Mouse (Mus musculus) MEL (cell line): ENCODE data around the gene Olfr739. TPM values are rescaled to one million over a fixed set of nuclear protein-coding genes. Genes with fewer than 3 reads are reported as not detected.

Experiments used
- DNase-seq: peaks from one replicate; pipeline ENCODE4 v3.0.0; 2011; ENCODE audit warnings: low read depth, low spot score
- H3K27ac ChIP-seq: 2 replicates; pipeline ENCODE4 v1.5.1; 2012; ENCODE audit warnings: low read depth, mild to moderate bottlenecking, control low read depth, low read length, moderate library complexity; ENCODE audit not compliant: control insufficient read depth
- H3K27me3 ChIP-seq, 2 experiments: fragments of 150-350 bp in 1 of 2; sonication (generic) in 1 of 2; 2 replicates each; pipeline ENCODE4 v1.6.1; 2012; ENCODE audit warnings: low read length in 2 of 2, mild to moderate bottlenecking in 2 of 2, improper control_type of control experiment in 1 of 2, moderate library complexity in 1 of 2; ENCODE audit not compliant: insufficient read depth in 2 of 2, control insufficient read depth in 1 of 2
- H3K36me3 ChIP-seq, 2 experiments: 2 replicates each; pipeline ENCODE4 v1.6.1; 2012 to 2014; ENCODE audit warnings: low read length in 2 of 2, improper control_type of control experiment in 1 of 2, inconsistent platforms in 1 of 2, mild to moderate bottlenecking in 1 of 2; ENCODE audit not compliant: insufficient read depth in 2 of 2, control insufficient read depth in 1 of 2
- H3K4me1 ChIP-seq, 2 experiments: fragments of 150-350 bp in 1 of 2; sonication (generic) in 1 of 2; 2 replicates each; pipeline ENCODE4 v1.6.1; 2012; ENCODE audit warnings: low read length in 2 of 2, improper control_type of control experiment in 1 of 2, mild to moderate bottlenecking in 1 of 2; ENCODE audit not compliant: insufficient read depth in 2 of 2, control insufficient read depth in 1 of 2
- H3K4me3 ChIP-seq, 2 experiments: fragments of 150-350 bp in 1 of 2; sonication (generic) in 1 of 2; 2 replicates each; pipeline ENCODE4 v1.5.1; 2012; ENCODE audit warnings: low read depth in 2 of 2, low read length in 2 of 2, mild to moderate bottlenecking in 2 of 2, moderate library complexity in 2 of 2, control low read depth in 1 of 2, improper control_type of control experiment in 1 of 2; ENCODE audit not compliant: control insufficient read depth in 1 of 2, insufficient read depth in 1 of 2
- H3K79me2 ChIP-seq: 2 replicates; pipeline ENCODE4 v1.6.1; 2012; ENCODE audit warnings: mild to moderate bottlenecking, low read length, moderate library complexity; ENCODE audit not compliant: control insufficient read depth, poor library complexity, insufficient read depth
- H3K9ac ChIP-seq: 2 replicates; pipeline ENCODE4 v1.6.1; 2012; ENCODE audit warnings: low read depth, mild to moderate bottlenecking, control low read depth, low read length, moderate library complexity; ENCODE audit not compliant: control insufficient read depth, poor library complexity, severe bottlenecking
- H3K9me3 ChIP-seq: fragments of 150-350 bp; sonication (generic); replicated peaks from 2 replicates; pipeline ENCODE4 v1.6.1; 2012; ENCODE audit warnings: mild to moderate bottlenecking, low read length, improper control_type of control experiment, moderate library complexity; ENCODE audit not compliant: insufficient read depth
- CHD2 ChIP-seq: IDR thresholded peaks from 2 replicates; pipeline ENCODE4 v1.6.1; 2011; ENCODE audit warnings: low read length, improper control_type of control experiment
- E2F4 ChIP-seq: IDR thresholded peaks from 2 replicates; pipeline ENCODE4 v1.6.1; 2011; ENCODE audit warnings: low read depth, low read length, improper control_type of control experiment, borderline replicate concordance
- ETS1 ChIP-seq: IDR thresholded peaks from 2 replicates; pipeline ENCODE4 v1.6.1; 2012; ENCODE audit warnings: low read depth, mild to moderate bottlenecking, inconsistent platforms, low read length, improper control_type of control experiment, moderate library complexity
- GABPA ChIP-seq: IDR thresholded peaks from 2 replicates; pipeline ENCODE4 v1.6.1; 2012; ENCODE audit warnings: low read depth, mild to moderate bottlenecking, inconsistent platforms, low read length, improper control_type of control experiment, moderate library complexity
- GATA1 ChIP-seq: IDR thresholded peaks from 2 replicates; pipeline ENCODE4 v1.6.1; 2011; ENCODE audit warnings: low read depth, low read length, improper control_type of control experiment
- JUND ChIP-seq: IDR thresholded peaks from 2 replicates; pipeline ENCODE4 v1.6.1; 2011; ENCODE audit warnings: low read depth, mild to moderate bottlenecking, improper control_type of control experiment, low read length
- MAFK ChIP-seq: IDR thresholded peaks from 2 replicates; pipeline ENCODE4 v1.6.1; 2011; ENCODE audit warnings: low read depth, mild to moderate bottlenecking, low read length, improper control_type of control experiment, borderline replicate concordance
- MAZ ChIP-seq: IDR thresholded peaks from 2 replicates; pipeline ENCODE4 v1.6.1; 2012; ENCODE audit warnings: low read depth, mild to moderate bottlenecking, inconsistent platforms, low read length, improper control_type of control experiment
- MEF2A ChIP-seq: IDR thresholded peaks from 2 replicates; pipeline ENCODE4 v1.6.1; 2014; ENCODE audit warnings: low read depth, mild to moderate bottlenecking, inconsistent platforms, low read length, improper control_type of control experiment; ENCODE audit not compliant: poor library complexity, insufficient replicate concordance, severe bottlenecking; ENCODE audit errors: extremely low read depth
- MYB ChIP-seq: IDR thresholded peaks from 2 replicates; pipeline ENCODE4 v1.6.1; 2011; ENCODE audit warnings: mild to moderate bottlenecking, low read depth, low read length, improper control_type of control experiment
- MYC ChIP-seq: IDR thresholded peaks from 2 replicates; pipeline ENCODE4 v1.6.1; 2011; ENCODE audit warnings: low read depth, mild to moderate bottlenecking, low read length, improper control_type of control experiment, moderate library complexity
- NRF1 ChIP-seq: IDR thresholded peaks from 2 replicates; pipeline ENCODE4 v1.6.1; 2014; ENCODE audit warnings: low read depth, mild to moderate bottlenecking, inconsistent platforms, low read length, improper control_type of control experiment, moderate library complexity; ENCODE audit not compliant: poor library complexity, insufficient read depth, severe bottlenecking
- POLR2A ChIP-seq, 2 experiments: IDR thresholded peaks; 2 replicates each; pipeline ENCODE4 v1.6.1; 2011 to 2012; ENCODE audit warnings: low read length in 2 of 2, mild to moderate bottlenecking in 2 of 2, control low read depth in 1 of 2, improper control_type of control experiment in 1 of 2, low read depth in 1 of 2, moderate library complexity in 1 of 2; ENCODE audit not compliant: control insufficient read depth in 1 of 2, insufficient read depth in 1 of 2, poor library complexity in 1 of 2
- RCOR1 ChIP-seq: IDR thresholded peaks from 2 replicates; pipeline ENCODE4 v1.6.1; 2012; ENCODE audit warnings: low read depth, mild to moderate bottlenecking, inconsistent platforms, low read length, improper control_type of control experiment
- SMC3 ChIP-seq: IDR thresholded peaks from 2 replicates; pipeline ENCODE4 v1.6.1; 2011; ENCODE audit warnings: low read depth, low read length, improper control_type of control experiment
- TCF12 ChIP-seq: IDR thresholded peaks from 2 replicates; pipeline ENCODE4 v1.6.1; 2014; ENCODE audit warnings: low read depth, mild to moderate bottlenecking, inconsistent platforms, low read length, improper control_type of control experiment, moderate library complexity
- UBTF ChIP-seq: IDR thresholded peaks from 2 replicates; pipeline ENCODE4 v1.6.1; 2012; ENCODE audit warnings: low read depth, mild to moderate bottlenecking, inconsistent platforms, low read length, improper control_type of control experiment, moderate library complexity, borderline replicate concordance; ENCODE audit not compliant: insufficient read depth
- USF1 ChIP-seq: IDR thresholded peaks from 2 replicates; pipeline ENCODE4 v1.6.1; 2014; ENCODE audit warnings: low read depth, mild to moderate bottlenecking, inconsistent platforms, low read length, improper control_type of control experiment, moderate library complexity
- USF2 ChIP-seq, 2 experiments: IDR thresholded peaks; 2 replicates each; pipeline ENCODE4 v1.6.1; 2011 to 2012; ENCODE audit warnings: improper control_type of control experiment in 2 of 2, low read length in 2 of 2, borderline replicate concordance in 1 of 2, inconsistent platforms in 1 of 2, low read depth in 1 of 2, mild to moderate bottlenecking in 1 of 2; ENCODE audit not compliant: insufficient read depth in 1 of 2
- ZMIZ1 ChIP-seq: IDR thresholded peaks from 2 replicates; pipeline ENCODE4 v1.6.1; 2012; ENCODE audit warnings: low read depth, mild to moderate bottlenecking, inconsistent platforms, low read length, improper control_type of control experiment, moderate library complexity
- ZNF384 ChIP-seq: IDR thresholded peaks from 2 replicates; pipeline ENCODE4 v1.6.1; 2012; ENCODE audit warnings: low read depth, mild to moderate bottlenecking, inconsistent platforms, low read length, improper control_type of control experiment
- polyA plus RNA-seq, 2 experiments: library from polyadenylated mRNA; stranded (reverse) in 1 of 2; unstranded in 1 of 2; fragments of >175 nt in 1 of 2; fragments of >200 nt in 1 of 2; gene quantifications; 2 replicates each; pipeline versions ENCODE4 v1.2.1 to v1.2.4; 2012; ENCODE audit warnings: low replicate concordance in 2 of 2, low read depth in 1 of 2; ENCODE audit not compliant: insufficient read length in 2 of 2, insufficient read depth in 1 of 2, missing spikeins in 1 of 2
- total RNA-seq: library from RNA; depleted of rRNA; stranded (reverse); fragments of 300-350 nt; gene quantifications from 2 replicates; pipeline ENCODE4 v1.2.3, GENCODE M21; 2012

The Olfr739 gene
- total and polyA plus RNA-seq, 3 experiments, result not detected

DNA sequence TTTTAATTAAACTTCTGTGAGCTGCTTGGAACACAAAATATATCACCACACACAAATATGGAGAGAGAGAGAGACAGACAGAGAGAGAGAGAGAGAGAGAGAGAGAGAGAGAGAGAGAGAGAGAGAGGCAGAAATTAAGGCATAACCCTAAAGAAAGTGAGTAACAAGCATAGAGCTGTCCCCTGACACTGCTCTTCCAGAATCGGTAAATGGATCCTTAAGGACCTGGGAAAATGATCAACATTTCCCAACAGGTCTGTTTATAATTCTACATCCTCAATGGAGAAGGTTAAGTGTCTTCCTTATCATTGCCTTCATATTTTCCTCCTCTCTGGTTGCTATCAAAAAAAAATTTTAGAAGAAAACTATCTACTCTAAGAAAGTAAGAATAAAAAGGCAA lies 11.2 kb upstream of the Olfr739 start, which contains the start of gene Olfr738:
Gene Olfr738 (plus strand): TSS at position 301 of the 400 bp plus-strand sequence.
- no peaks in the 10 kb centered on the region for H3K9me3 ChIP-seq
- no peaks in the 10 kb centered on the region for H3K27me3 ChIP-seq
- H3K27ac ChIP-seq, result no peak within 1 kb of the TSS
- no peak within 1 kb of the TSS for H3K4me3 ChIP-seq
- no peak for DNase-seq
- no peak within 1 kb of the TSS for H3K9ac ChIP-seq
- H3K36me3 ChIP-seq, result no peaks in the 10 kb centered on the region
- H3K79me2 ChIP-seq, result no peaks in the 10 kb centered on the region
- TF ChIP-seq GABPA (no peak), TCF12 (no peak), ETS1 (no peak), USF1 (no peak), GATA1 (no peak), ZNF384 (no peak), E2F4 (no peak)
- no peaks in the 10 kb centered on the region for H3K4me1 ChIP-seq

DNA sequence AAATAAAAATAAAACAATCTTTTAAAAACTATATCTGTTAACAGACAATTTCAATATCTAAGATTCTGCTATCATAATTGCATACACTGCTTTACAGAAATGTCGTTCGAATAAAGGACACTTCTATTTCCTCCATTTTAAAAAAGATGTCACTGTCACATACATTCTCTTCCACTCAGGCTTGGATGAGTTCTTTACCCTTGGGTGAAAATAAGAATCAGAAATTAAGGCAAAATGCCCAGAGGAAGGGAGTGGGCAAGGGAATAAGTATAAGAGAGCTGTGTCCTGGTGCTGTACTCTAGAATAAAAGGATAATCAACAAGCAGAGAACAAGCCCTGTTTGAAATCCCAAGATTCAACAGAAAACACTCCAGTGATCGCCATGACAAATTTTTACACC lies 26.8 kb downstream of the Olfr739 start, which contains the start of gene Olfr740:
Gene Olfr740 (plus strand): TSS at position 301 of the 400 bp plus-strand sequence.
- TF ChIP-seq MYB (no peak), MAFK (no peak), JUND (no peak), USF2 (IDR thresholded peaks at IDR 0.05; ENCODE audit: borderline replicate concordance in 1 of 2, insufficient read depth in 1 of 2, low read depth in 1 of 2, low read length in 2 of 2) (no peak), UBTF (no peak), RCOR1 (no peak), SMC3 (no peak), MEF2A (no peak), CHD2 (no peak), POLR2A (IDR thresholded peaks at IDR 0.05; ENCODE audit: control insufficient read depth in 1 of 2, insufficient read depth in 1 of 2, low read depth in 1 of 2, low read length in 2 of 2, poor library complexity in 1 of 2) (no peak), USF1 (no peak), MAZ (no peak), ZMIZ1 (no peak), E2F4 (no peak), NRF1 (no peak), MYC (no peak)
- Histone ChIP-seq H3K36me3 (no peaks in the 10 kb centered on the region), H3K9ac (no peak within 1 kb of the TSS)

More for the DNA sequence above, 26.8 kb downstream of the Olfr739 start, which contains the start of gene Olfr740:
- no peak for DNase-seq
- no peaks in the 10 kb centered on the region for H3K27me3 ChIP-seq
- no peak within 1 kb of the TSS for H3K27ac ChIP-seq
- H3K9me3 ChIP-seq, result no peaks in the 10 kb centered on the region
- H3K79me2 ChIP-seq, result no peaks in the 10 kb centered on the region
- no peaks in the 10 kb centered on the region for H3K4me1 ChIP-seq
- H3K4me3 ChIP-seq, result no peak within 1 kb of the TSS
